Mouse (Mus musculus) right cerebral cortex, postnatal 4 days (tissue): Measurements from ENCODE around the gene Hdac10.

ENCODE experiments used
- DNase-seq: peaks from one replicate; pipeline ENCODE4 v3.0.0-alpha.2; 2022

Gene Hdac10

GRCm38 (mm10) chr15:89128382-89129350, at the start of gene Hdac10:
Gene Hdac10, minus strand, starts transcription at chr15:89128700.
- DNase-seq, result peak; percentile 81

GRCm38 (mm10) chr15:89177576-89178259, 49.2 kb upstream of the Hdac10 start:
- no peak for DNase-seq

GRCm38 (mm10) chr15:89177121-89177520, 48.6 kb upstream of the Hdac10 start:
- peak; percentile 63 for DNase-seq

GRCm38 (mm10) chr15:89175411-89176155, 47.1 kb upstream of the Hdac10 start:
- DNase-seq, result no peak

- no peak for DNase-seq
Measured at GRCm38 (mm10) chr15:89174889-89175339, 46.4 kb upstream of the Hdac10 start.

GRCm38 (mm10) chr15:89173906-89174214, 45.4 kb upstream of the Hdac10 start:
- DNase-seq, result no peak

GRCm38 (mm10) chr15:89173024-89173905, 44.8 kb upstream of the Hdac10 start:
- DNase-seq, result peak; percentile 71

- DNase-seq, result no peak
Measured at GRCm38 (mm10) chr15:89172276-89172935, 43.9 kb upstream of the Hdac10 start.

- DNase-seq, result no peak
Measured at GRCm38 (mm10) chr15:89171526-89172051, 43.1 kb upstream of the Hdac10 start.

- no peak for DNase-seq
Measured at GRCm38 (mm10) chr15:89170102-89170501, 41.6 kb upstream of the Hdac10 start.

GRCm38 (mm10) chr15:89169431-89169830, 40.9 kb upstream of the Hdac10 start:
- peak; percentile 67 for DNase-seq

GRCm38 (mm10) chr15:89168922-89169321, 40.4 kb upstream of the Hdac10 start:
- no peak for DNase-seq

- no peak for DNase-seq
Measured at GRCm38 (mm10) chr15:89165478-89165877, 37.0 kb upstream of the Hdac10 start.

- DNase-seq, result no peak
Measured at GRCm38 (mm10) chr15:89161397-89161796, 32.9 kb upstream of the Hdac10 start.

GRCm38 (mm10) chr15:89158516-89158915, 30.0 kb upstream of the Hdac10 start:
- DNase-seq, result no peak

GRCm38 (mm10) chr15:89157954-89158353, 29.5 kb upstream of the Hdac10 start:
- DNase-seq, result peak; percentile 73

- no peak for DNase-seq
Measured at GRCm38 (mm10) chr15:89152312-89152711, 23.8 kb upstream of the Hdac10 start.

- no peak for DNase-seq
Measured at GRCm38 (mm10) chr15:89150041-89150390, 21.5 kb upstream of the Hdac10 start.

- peak; percentile 66 for DNase-seq
Measured at GRCm38 (mm10) chr15:89149271-89150040, 21.0 kb upstream of the Hdac10 start, which contains the start of gene Mapk11. Gene Mapk11, minus strand, starts transcription at chr15:89149628.

GRCm38 (mm10) chr15:89148496-89149270, 20.2 kb upstream of the Hdac10 start:
- no peak for DNase-seq
